Mouse (Mus musculus): ENCODE results near the gene Cbx5. TPM values are rescaled to one million over a fixed set of nuclear protein-coding genes. Genes with fewer than 3 reads are reported as not detected.

The Cbx5 gene
- polyA plus RNA-seq, 1 experiment = 26.9 TPM

DNA sequence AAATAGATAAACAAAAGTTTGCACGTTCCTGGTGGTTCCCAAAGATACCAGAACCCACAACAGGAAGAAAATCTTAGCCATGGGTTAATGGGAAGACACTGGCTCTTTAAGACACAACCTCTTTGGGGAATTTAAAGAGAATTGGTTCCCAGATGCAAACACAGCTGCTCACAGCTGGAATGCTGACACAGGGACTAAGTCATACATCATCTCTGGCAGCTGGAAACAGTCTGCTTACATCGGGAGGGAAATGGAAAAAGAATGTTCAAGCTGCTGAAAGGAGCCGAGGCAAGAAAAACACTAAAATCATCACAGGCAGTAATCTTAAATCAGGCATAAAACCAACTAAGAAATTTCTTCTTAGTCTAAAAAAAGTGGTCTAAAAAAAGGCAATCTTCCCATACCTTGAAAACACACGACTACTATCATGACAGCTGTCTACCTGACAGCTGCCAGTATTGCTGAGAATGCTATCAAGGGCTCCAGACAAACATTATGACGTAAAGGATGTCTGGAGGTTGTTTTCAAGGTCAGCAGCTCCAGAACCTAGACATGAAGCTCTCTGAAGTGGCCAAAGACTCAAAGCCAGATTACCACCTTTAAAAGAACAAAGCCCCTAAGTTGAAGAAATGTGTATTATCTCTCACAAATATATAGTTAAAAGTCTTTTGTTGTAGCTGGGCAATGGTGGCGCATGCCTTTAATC is 37.4 kb downstream of the Cbx5 start:
- Histone ChIP-seq H3K4me3 (ENCODE audit: insufficient read depth, low read depth, low read length) (no peak overlapping the region), H3K4me1 (ENCODE audit: control insufficient read depth, insufficient read depth, low read length) (peaks cover 4% of the 10 kb centered on the region; the same call in 1 of the 2 replicates), H3K27me3 (replicated peaks; ENCODE audit: control insufficient read depth, insufficient read depth, low read length) (no peaks in the 10 kb centered on the region), H3K36me3 (ENCODE audit: control insufficient read depth, insufficient read depth, low read length) (peaks cover 8% of the 10 kb centered on the region), H3K27ac (ENCODE audit: insufficient read depth, low read depth, low read length) (peak overlapping the region; percentile 85)
- 49% methylated on average over 6 of the region's 6 CpGs for WGBS
- TF ChIP-seq CTCF (conservative IDR thresholded peaks at IDR 0.05; ENCODE audit: insufficient read depth, insufficient read length, low read depth, low read length) (no peak), POLR2A (IDR thresholded peaks at IDR 0.05; ENCODE audit: low read depth, low read length) (no peak)
- DNase-seq = peak; percentile 73

DNA sequence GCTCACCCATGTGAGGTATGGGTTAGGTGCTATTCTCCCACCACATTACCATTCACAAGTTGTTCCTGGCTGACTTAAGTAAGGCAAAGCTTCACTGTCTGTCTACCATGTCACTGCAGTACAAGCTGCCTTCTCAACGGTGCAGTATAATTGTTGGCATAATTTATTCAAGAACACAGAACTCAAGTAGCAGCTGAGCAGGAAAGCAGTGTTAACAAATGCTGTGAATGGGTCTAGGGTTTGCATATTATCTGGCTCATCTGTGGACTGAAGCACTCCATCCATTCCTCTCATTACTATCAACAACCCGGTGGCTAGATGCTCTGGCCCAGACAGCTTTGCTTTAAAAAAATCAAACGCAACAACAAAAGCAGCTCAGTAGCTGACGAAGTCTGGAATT is 41.8 kb downstream of the Cbx5 start:
- H3K4me1 ChIP-seq (ENCODE audit: control insufficient read depth, insufficient read depth, low read length) = peaks cover 8% of the 10 kb centered on the region; the same call in 1 of the 2 replicates
- DNase-seq = no peak
- H3K4me3 ChIP-seq (ENCODE audit: insufficient read depth, low read depth, low read length) = no peak overlapping the region
- no peaks in the 10 kb centered on the region for H3K27me3 ChIP-seq (replicated peaks; ENCODE audit: control insufficient read depth, insufficient read depth, low read length)
- H3K36me3 ChIP-seq (ENCODE audit: control insufficient read depth, insufficient read depth, low read length) = peaks cover 4% of the 10 kb centered on the region
- no peak for TF ChIP-seq POLR2A (IDR thresholded peaks at IDR 0.05; ENCODE audit: low read depth, low read length)
- TF ChIP-seq CTCF (conservative IDR thresholded peaks at IDR 0.05; ENCODE audit: insufficient read depth, insufficient read length, low read depth, low read length) = no peak
- WGBS = 65% methylated on average over 4 of the region's 4 CpGs
- H3K27ac ChIP-seq (ENCODE audit: insufficient read depth, low read depth, low read length) = no peak overlapping the region

DNA sequence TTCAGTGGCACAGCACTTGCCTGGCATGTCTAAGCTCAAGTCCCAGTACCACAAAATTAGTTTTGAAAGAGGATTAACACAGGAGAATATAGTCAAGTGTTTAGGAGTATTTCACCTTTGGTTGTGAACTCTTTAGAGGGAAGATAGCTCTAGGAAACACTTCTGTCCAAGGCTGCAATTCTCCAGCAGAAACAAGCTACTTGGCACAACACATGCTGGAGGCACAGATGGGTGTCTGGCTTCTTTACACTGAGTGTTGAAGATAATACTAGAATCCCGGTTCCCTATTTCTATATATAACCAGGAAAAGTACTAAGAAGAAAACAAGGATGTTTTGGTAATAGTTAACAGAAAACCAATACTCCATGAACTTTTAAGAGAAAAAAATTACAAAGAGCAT is 42.8 kb downstream of the Cbx5 start:
- DNase-seq = no peak
- peaks cover 4% of the 10 kb centered on the region for H3K36me3 ChIP-seq (ENCODE audit: control insufficient read depth, insufficient read depth, low read length)
- no peaks in the 10 kb centered on the region for H3K27me3 ChIP-seq (replicated peaks; ENCODE audit: control insufficient read depth, insufficient read depth, low read length)
- H3K4me1 ChIP-seq (ENCODE audit: control insufficient read depth, insufficient read depth, low read length) = peaks cover 7% of the 10 kb centered on the region; the same call in 1 of the 2 replicates
- no peak for TF ChIP-seq CTCF (conservative IDR thresholded peaks at IDR 0.05; ENCODE audit: insufficient read depth, insufficient read length, low read depth, low read length)
- no peak for TF ChIP-seq POLR2A (IDR thresholded peaks at IDR 0.05; ENCODE audit: low read depth, low read length)
- 77% methylated on average over 1 of the region's 1 CpGs for WGBS
- no peak overlapping the region for H3K4me3 ChIP-seq (ENCODE audit: insufficient read depth, low read depth, low read length)
- no peak overlapping the region for H3K27ac ChIP-seq (ENCODE audit: insufficient read depth, low read depth, low read length)

DNA sequence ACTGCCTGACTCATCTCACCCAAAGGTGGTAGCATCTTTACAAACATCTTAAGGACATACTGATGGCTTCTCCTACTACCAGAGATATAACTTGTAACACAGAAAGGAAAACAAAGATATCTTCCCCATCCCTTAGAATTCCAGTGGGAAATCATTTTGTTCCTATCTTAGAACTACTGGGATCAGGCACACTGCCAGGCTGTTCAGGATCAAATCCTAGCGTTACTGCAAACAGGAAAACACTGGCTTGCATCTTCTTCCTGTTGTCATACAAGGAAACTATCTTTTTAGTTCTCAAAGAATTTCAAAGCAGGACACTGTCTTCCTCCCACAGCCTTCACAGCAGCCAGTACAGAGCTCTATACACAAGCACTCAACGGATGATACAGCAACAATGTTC is 46.0 kb downstream of the Cbx5 start:
- no peaks in the 10 kb centered on the region for H3K27me3 ChIP-seq (replicated peaks; ENCODE audit: control insufficient read depth, insufficient read depth, low read length)
- no peak overlapping the region for H3K4me3 ChIP-seq (ENCODE audit: insufficient read depth, low read depth, low read length)
- peak; percentile 88 for DNase-seq
- TF ChIP-seq POLR2A (IDR thresholded peaks at IDR 0.05; ENCODE audit: low read depth, low read length) (no peak), CTCF (conservative IDR thresholded peaks at IDR 0.05; ENCODE audit: insufficient read depth, insufficient read length, low read depth, low read length) (no peak)
- peaks cover 7% of the 10 kb centered on the region; the same call in 1 of the 2 replicates for H3K4me1 ChIP-seq (ENCODE audit: control insufficient read depth, insufficient read depth, low read length)
- H3K36me3 ChIP-seq (ENCODE audit: control insufficient read depth, insufficient read depth, low read length) = peaks cover 2% of the 10 kb centered on the region
- WGBS = 64% methylated on average over 2 of the region's 2 CpGs
- peak overlapping the region; percentile 91 for H3K27ac ChIP-seq (ENCODE audit: insufficient read depth, low read depth, low read length)

DNA sequence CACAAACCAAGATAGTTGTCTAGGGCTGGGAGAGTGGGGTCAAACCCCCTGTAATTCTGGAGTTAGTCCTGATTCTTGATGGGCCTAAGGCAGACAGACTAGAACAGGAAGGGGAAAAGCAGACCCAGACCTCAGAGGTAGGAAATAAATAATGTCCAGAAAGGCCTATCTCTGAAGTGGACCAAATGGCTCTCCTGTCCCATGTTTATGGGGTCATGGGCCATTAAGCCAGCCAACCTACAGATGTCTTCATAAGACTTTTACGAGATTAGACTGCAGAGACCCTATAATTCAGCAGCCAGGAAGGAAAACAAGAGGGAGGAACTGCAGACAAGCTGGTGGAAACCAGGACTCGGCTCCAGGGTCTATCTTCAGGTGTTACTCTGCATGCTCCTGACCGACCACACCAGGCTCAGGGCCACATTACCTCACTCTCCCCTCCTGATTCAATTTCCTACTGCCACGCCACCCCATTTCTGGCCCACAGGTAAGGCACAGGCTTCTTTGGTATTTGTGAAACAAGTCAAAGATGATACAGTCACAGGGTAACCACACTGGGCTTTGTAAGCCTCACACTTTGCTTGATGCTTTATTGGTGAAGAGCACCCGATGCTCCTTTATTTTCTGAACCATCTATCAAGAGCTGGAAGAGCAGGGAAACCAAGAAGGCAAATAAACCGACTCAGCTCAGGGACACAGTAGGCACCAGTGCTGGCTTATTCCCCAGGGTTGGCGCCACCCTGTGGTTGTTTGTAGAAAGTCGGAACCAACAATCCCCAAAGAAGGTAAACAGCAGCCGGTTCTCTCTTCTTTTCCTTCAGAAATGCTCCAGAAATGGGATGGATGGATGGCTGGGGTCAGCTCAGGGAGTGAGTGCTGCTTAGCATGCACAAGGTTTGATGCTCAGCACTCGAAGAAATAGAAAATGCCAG is 48.8 kb downstream of the Cbx5 start:
- TF ChIP-seq CTCF (conservative IDR thresholded peaks at IDR 0.05; ENCODE audit: insufficient read depth, insufficient read length, low read depth, low read length) (peak; percentile 73), POLR2A (IDR thresholded peaks at IDR 0.05; ENCODE audit: low read depth, low read length) (no peak)
- WGBS = 40% methylated on average over 10 of the region's 10 CpGs
- peak; percentile 52 for DNase-seq
- no peak overlapping the region for H3K27ac ChIP-seq (ENCODE audit: insufficient read depth, low read depth, low read length)
- no peaks in the 10 kb centered on the region for H3K27me3 ChIP-seq (replicated peaks; ENCODE audit: control insufficient read depth, insufficient read depth, low read length)
- no peaks in the 10 kb centered on the region; the same call in 1 of the 2 replicates for H3K36me3 ChIP-seq (ENCODE audit: control insufficient read depth, insufficient read depth, low read length)
- no peak overlapping the region for H3K4me3 ChIP-seq (ENCODE audit: insufficient read depth, low read depth, low read length)
- H3K4me1 ChIP-seq (ENCODE audit: control insufficient read depth, insufficient read depth, low read length) = peaks cover 7% of the 10 kb centered on the region; the same call in 1 of the 2 replicates

DNA sequence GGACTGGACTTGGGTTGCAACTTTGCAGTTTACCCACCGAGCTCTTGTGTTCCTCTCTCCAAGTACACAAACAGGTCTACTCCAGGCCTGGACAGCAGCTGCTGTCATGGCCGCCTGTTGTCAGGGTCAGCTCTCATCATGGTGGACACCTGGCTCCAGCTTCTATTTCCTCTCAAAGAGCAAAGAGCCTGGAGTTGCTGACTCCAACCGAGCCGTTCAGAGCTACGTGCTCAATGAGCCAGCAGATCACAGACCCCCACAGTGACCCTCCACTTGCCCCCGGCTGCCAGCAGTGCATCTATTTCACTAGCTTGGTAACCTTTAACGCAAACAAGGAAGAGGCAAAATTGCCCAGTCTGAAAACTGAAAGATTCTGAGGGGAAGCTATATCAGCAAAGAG is 49.5 kb downstream of the Cbx5 start:
- TF ChIP-seq POLR2A (IDR thresholded peaks at IDR 0.05; ENCODE audit: low read depth, low read length) = no peak
- no peak for TF ChIP-seq CTCF (conservative IDR thresholded peaks at IDR 0.05; ENCODE audit: insufficient read depth, insufficient read length, low read depth, low read length)
- H3K27ac ChIP-seq (ENCODE audit: insufficient read depth, low read depth, low read length) = no peak overlapping the region

DNA sequence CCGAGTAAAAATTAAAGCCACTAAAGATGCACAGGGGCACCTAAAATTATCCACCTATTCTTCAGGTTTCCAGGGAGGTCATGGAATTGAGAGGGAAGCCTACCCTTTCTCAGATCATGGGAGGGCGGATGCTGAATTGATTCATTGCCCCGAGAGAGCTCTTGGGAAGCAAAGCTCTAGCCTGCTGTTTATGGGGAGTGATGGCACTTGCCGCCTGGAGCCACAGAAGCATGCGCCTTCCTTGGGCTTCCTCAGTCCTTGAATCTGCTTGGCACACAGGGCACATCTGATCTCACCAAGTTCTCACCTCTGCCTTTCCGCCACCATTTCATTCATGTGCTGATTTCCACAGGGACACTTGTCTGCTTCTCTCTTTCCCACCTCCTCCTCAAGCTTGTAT is 51.8 kb downstream of the Cbx5 start:
- no peak for DNase-seq
- H3K36me3 ChIP-seq (ENCODE audit: control insufficient read depth, insufficient read depth, low read length) = no peaks in the 10 kb centered on the region
- WGBS = 80% methylated on average over 6 of the region's 6 CpGs
- no peaks in the 10 kb centered on the region for H3K27me3 ChIP-seq (replicated peaks; ENCODE audit: control insufficient read depth, insufficient read depth, low read length)
- H3K4me1 ChIP-seq (ENCODE audit: control insufficient read depth, insufficient read depth, low read length) = peaks cover 3% of the 10 kb centered on the region; the same call in 1 of the 2 replicates
- no peak overlapping the region for H3K27ac ChIP-seq (ENCODE audit: insufficient read depth, low read depth, low read length)
- no peak overlapping the region for H3K4me3 ChIP-seq (ENCODE audit: insufficient read depth, low read depth, low read length)
- TF ChIP-seq CTCF (conservative IDR thresholded peaks at IDR 0.05; ENCODE audit: insufficient read depth, insufficient read length, low read depth, low read length) (no peak), POLR2A (IDR thresholded peaks at IDR 0.05; ENCODE audit: low read depth, low read length) (no peak)

More for the DNA sequence above, 49.5 kb downstream of the Cbx5 start:
- 66% methylated on average over 7 of the region's 7 CpGs for WGBS
- Histone ChIP-seq H3K36me3 (ENCODE audit: control insufficient read depth, insufficient read depth, low read length) (no peaks in the 10 kb centered on the region; the same call in 1 of the 2 replicates), H3K4me3 (ENCODE audit: insufficient read depth, low read depth, low read length) (no peak overlapping the region), H3K4me1 (ENCODE audit: control insufficient read depth, insufficient read depth, low read length) (peaks cover 7% of the 10 kb centered on the region; the same call in 1 of the 2 replicates), H3K27me3 (replicated peaks; ENCODE audit: control insufficient read depth, insufficient read depth, low read length) (no peaks in the 10 kb centered on the region)
- no peak for DNase-seq
